Mouse (Mus musculus): ENCODE results near the gene Fars2. TPM values are rescaled to one million over a fixed set of nuclear protein-coding genes. Genes with fewer than 3 reads are reported as not detected.

Gene Fars2
- total RNA-seq, 2 experiments from 2014 or later, result 33.3 to 41.8 TPM

GRCm38 (mm10) chr13:36750056-36750455, 632.8 kb downstream of the Fars2 start:
- intact Hi-C loops (cut with DNase I), result no loop called here
- no peak for DNase-seq

- intact Hi-C loops (cut with DNase I), result no loop called here
These were observed 634.6 kb downstream of the Fars2 start for GRCm38 (mm10) chr13:36751861-36752260.

GRCm38 (mm10) chr13:36766801-36767200, 649.6 kb downstream of the Fars2 start:
- no peak for DNase-seq
- intact Hi-C loops (cut with DNase I), result no loop called here

More at GRCm38 (mm10) chr13:36751861-36752260, 634.6 kb downstream of the Fars2 start:
- no peak for DNase-seq

Other genes starting within 250 kb of the Fars2 start
- 10 to 100 TPM in 1 of 2 experiments, 1 to 10 TPM in 1; 8.7 to 15.1 TPM for gene Rpp40, start 211.1 kb upstream of the Fars2 start, total RNA-seq (2021)
- gene Ppp1r3g, start 158.6 kb upstream of the Fars2 start, total RNA-seq (2021), result under 1 TPM in 1 of 2 experiments, not detected in 1; 0.10 TPM
- gene Lyrm4, start 114 bp downstream of the Fars2 start, total RNA-seq (2021), result 1 to 10 TPM; 4.8 to 5.1 TPM

Data from gastrocnemius, postnatal 36 days (tissue).